Mouse (Mus musculus): ENCODE measurements around the gene Zmat3. TPM values are rescaled to one million over a fixed set of nuclear protein-coding genes. Genes with fewer than 3 reads are reported as not detected.

The Zmat3 gene
- 1 to 10 TPM; 6.2 to 7.0 TPM for total RNA-seq (2021)

- intact Hi-C loops (cut with DNase I), result loop anchor here (2.0 kb wide), 1 partner anchor 31 kb away; the partner anchor contains the start of gene Pik3ca
- DNase-seq (ENCODE audit: low spot score), result peak; percentile 67
Observed at GRCm38 (mm10) chr3:32365546-32366245, at the start of gene Zmat3. Gene Zmat3 (minus strand): TSS chr3:32366014.

GRCm38 (mm10) chr3:32414381-32414780, 48.6 kb upstream of the Zmat3 start:
- intact Hi-C loops (cut with DNase I), result no loop called here
- no peak for DNase-seq (ENCODE audit: low spot score)

- no peak for DNase-seq (ENCODE audit: low spot score)
- intact Hi-C loops (cut with DNase I), result no loop called here
Observed at GRCm38 (mm10) chr3:32412502-32413044, 46.8 kb upstream of the Zmat3 start.

GRCm38 (mm10) chr3:32408811-32409273, 43.0 kb upstream of the Zmat3 start:
- intact Hi-C loops (cut with DNase I), result no loop called here
- DNase-seq (ENCODE audit: low spot score), result no peak

GRCm38 (mm10) chr3:32406804-32407203, 41.0 kb upstream of the Zmat3 start:
- no peak for DNase-seq (ENCODE audit: low spot score)
- intact Hi-C loops (cut with DNase I), result no loop called here

GRCm38 (mm10) chr3:32405699-32406098, 39.9 kb upstream of the Zmat3 start:
- intact Hi-C loops (cut with DNase I), result no loop called here
- no peak for DNase-seq (ENCODE audit: low spot score)

GRCm38 (mm10) chr3:32402990-32403885, 37.4 kb upstream of the Zmat3 start:
- intact Hi-C loops (cut with DNase I), result no loop called here
- no peak for DNase-seq (ENCODE audit: low spot score)

- no peak for DNase-seq (ENCODE audit: low spot score)
- intact Hi-C loops (cut with DNase I), result no loop called here
Observed at GRCm38 (mm10) chr3:32401591-32401990, 35.8 kb upstream of the Zmat3 start.

GRCm38 (mm10) chr3:32399931-32400330, 34.1 kb upstream of the Zmat3 start:
- intact Hi-C loops (cut with DNase I), result loop anchor here (5.0 kb wide), 3 partner anchors 32 to 112 kb away; partner anchors contain the start of gene Zfp639
- no peak for DNase-seq (ENCODE audit: low spot score)

- no peak for DNase-seq (ENCODE audit: low spot score)
- intact Hi-C loops (cut with DNase I), result loop anchor here (5.0 kb wide), 3 partner anchors 33 to 113 kb away; partner anchors contain the start of gene Zfp639
Observed at GRCm38 (mm10) chr3:32399381-32399780, 33.6 kb upstream of the Zmat3 start.

GRCm38 (mm10) chr3:32398623-32399022, 32.8 kb upstream of the Zmat3 start:
- no peak for DNase-seq (ENCODE audit: low spot score)
- intact Hi-C loops (cut with DNase I), result loop anchor here (5.0 kb wide), 3 partner anchors 34 to 114 kb away; partner anchors contain the start of gene Zfp639

GRCm38 (mm10) chr3:32398175-32398538, 32.3 kb upstream of the Zmat3 start:
- intact Hi-C loops (cut with DNase I), result loop anchor here (5.0 kb wide), 3 partner anchors 34 to 114 kb away; partner anchors contain the start of gene Zfp639
- DNase-seq (ENCODE audit: low spot score), result no peak

- peak; percentile 30 for DNase-seq (ENCODE audit: low spot score)
- intact Hi-C loops (cut with DNase I), result loop anchor here (2.0 to 5.0 kb wide), 4 partner anchors 31 to 115 kb away; partner anchors contain the start of genes Zfp639 and Zmat3
Observed at GRCm38 (mm10) chr3:32397461-32398174, 31.8 kb upstream of the Zmat3 start, which contains the start of gene Pik3ca. Gene Pik3ca (plus strand): TSS chr3:32397671.

GRCm38 (mm10) chr3:32396794-32397460, 31.1 kb upstream of the Zmat3 start:
- intact Hi-C loops (cut with DNase I), result loop anchor here (2.0 to 5.0 kb wide), 4 partner anchors 30 to 115 kb away; partner anchors contain the start of genes Zfp639 and Zmat3

GRCm38 (mm10) chr3:32395771-32396551, 30.1 kb upstream of the Zmat3 start:
- no peak for DNase-seq (ENCODE audit: low spot score)
- intact Hi-C loops (cut with DNase I), result loop anchor here (2.0 to 5.0 kb wide), 4 partner anchors 29 to 116 kb away; partner anchors contain the start of genes Zfp639 and Zmat3

More at GRCm38 (mm10) chr3:32396794-32397460, 31.1 kb upstream of the Zmat3 start:
- peak; percentile 97 for DNase-seq (ENCODE audit: low spot score)

GRCm38 (mm10) chr3:32393986-32394385, 28.2 kb upstream of the Zmat3 start:
- intact Hi-C loops (cut with DNase I), result no loop called here
- no peak for DNase-seq (ENCODE audit: low spot score)

GRCm38 (mm10) chr3:32392841-32393240, 27.0 kb upstream of the Zmat3 start:
- intact Hi-C loops (cut with DNase I), result no loop called here

GRCm38 (mm10) chr3:32381556-32381955, 15.7 kb upstream of the Zmat3 start:
- DNase-seq (ENCODE audit: low spot score), result no peak

More at GRCm38 (mm10) chr3:32392841-32393240, 27.0 kb upstream of the Zmat3 start:
- DNase-seq (ENCODE audit: low spot score), result no peak

More at GRCm38 (mm10) chr3:32381556-32381955, 15.7 kb upstream of the Zmat3 start:
- intact Hi-C loops (cut with DNase I), result no loop called here

Measured in heart, postnatal 25 days (tissue).